In genomic region chr2:25272515-25272914, GRCm38 (mm10) we compare ENCODE assay signal across 8 mouse cellular contexts. TPM values are rescaled to one million over a fixed set of nuclear protein-coding genes. Genes with fewer than 3 reads are reported as not detected.
DNase-seq lines count a peak whose midpoint lies in the region; ATAC-seq lines count a peak whose summit lies in the region.
"Had no signal": no experiment of that assay in that cellular context is flagged by ENCODE, and none has a peak within 500 bp of the region (broad histone marks: within the 10 kb centered on the region; RNA-seq: fewer than 3 reads in every experiment).

No protein-coding gene starts in this region.

- no peaks in the 10 kb centered on the region for H3K27me3 ChIP-seq in neural tube, embryonic 11.5 days (ENCODE audit: control insufficient read depth, insufficient read depth, low read length)
- H3K27me3 ChIP-seq in forebrain, embryonic 11.5 days (ENCODE audit: control insufficient read depth, insufficient read depth, low read length): no peaks in the 10 kb centered on the region
- H3K27me3 ChIP-seq in limb, embryonic 13.5 days: no peaks in the 10 kb centered on the region
- no peaks in the 10 kb centered on the region for H3K27me3 ChIP-seq in stomach, embryonic 15.5 days (replicated peaks)

- peaks cover 5% of the 10 kb centered on the region for H3K36me3 ChIP-seq in neural tube, embryonic 11.5 days (ENCODE audit: control insufficient read depth, insufficient read depth, low read length)
- peaks cover 5% of the 10 kb centered on the region for H3K36me3 ChIP-seq in forebrain, embryonic 11.5 days (ENCODE audit: control insufficient read depth, insufficient read depth, low read length)
- peaks cover 70% of the 10 kb centered on the region for H3K36me3 ChIP-seq in limb, embryonic 13.5 days
- H3K36me3 ChIP-seq in stomach, embryonic 15.5 days: peaks cover 49% of the 10 kb centered on the region

- H3K4me3 ChIP-seq in neural tube, embryonic 11.5 days (ENCODE audit: low read depth, low read length): peak overlapping the region; percentile 87
- H3K4me3 ChIP-seq in forebrain, embryonic 11.5 days (ENCODE audit: low read depth, low read length): peak overlapping the region; percentile 91
- H3K4me3 ChIP-seq in limb, embryonic 13.5 days: peak overlapping the region; percentile 94
- peak overlapping the region; percentile 96 for H3K4me3 ChIP-seq in stomach, embryonic 15.5 days (replicated peaks)

- H3K4me2 ChIP-seq in neural tube, embryonic 11.5 days (ENCODE audit: low read depth): peak overlapping the region; percentile 92
- H3K4me2 ChIP-seq in forebrain, embryonic 11.5 days (ENCODE audit: low read depth, low read length, severe bottlenecking): peak overlapping the region; percentile 68
- H3K4me2 ChIP-seq in limb, embryonic 13.5 days (replicated peaks): peak overlapping the region; percentile 93
- peak overlapping the region; percentile 91 for H3K4me2 ChIP-seq in stomach, embryonic 15.5 days

- H3K9me3 ChIP-seq in neural tube, embryonic 11.5 days (ENCODE audit: control insufficient read depth, low read length): no peaks in the 10 kb centered on the region
- H3K9me3 ChIP-seq in forebrain, embryonic 11.5 days (ENCODE audit: control insufficient read depth, low read length): no peaks in the 10 kb centered on the region
- no peaks in the 10 kb centered on the region for H3K9me3 ChIP-seq in limb, embryonic 13.5 days
- H3K9me3 ChIP-seq in stomach, embryonic 15.5 days: no peaks in the 10 kb centered on the region

- peaks cover 17% of the 10 kb centered on the region for H3K4me1 ChIP-seq in neural tube, embryonic 11.5 days (ENCODE audit: control insufficient read depth, insufficient read depth, low read length)
- peaks cover 18% of the 10 kb centered on the region for H3K4me1 ChIP-seq in forebrain, embryonic 11.5 days (replicated peaks; ENCODE audit: control insufficient read depth, insufficient read depth, low read length)
- peaks cover 28% of the 10 kb centered on the region for H3K4me1 ChIP-seq in limb, embryonic 13.5 days
- peaks cover 30% of the 10 kb centered on the region for H3K4me1 ChIP-seq in stomach, embryonic 15.5 days

- peak; percentile 51 for ATAC-seq in neural tube, embryonic 11.5 days (ENCODE audit: insufficient read depth, low FRiP score, low TSS enrichment)
- ATAC-seq in forebrain, embryonic 11.5 days (replicated peaks; ENCODE audit: low FRiP score): peak; percentile 62
- peak; percentile 60 for ATAC-seq in limb, embryonic 13.5 days (ENCODE audit: low FRiP score, low read depth)
- ATAC-seq in stomach, embryonic 15.5 days (ENCODE audit: insufficient read depth, low FRiP score, low read depth): peak; percentile 27; the same call in 1 of the 2 replicates

- no peak for DNase-seq in neural tube, embryonic 11.5 days (ENCODE audit: low spot score)
- no peak for DNase-seq in neural tube, embryonic 10.5 days (ENCODE audit: extremely low spot score, low spot score)
- DNase-seq in forebrain, embryonic 11.5 days (ENCODE audit: low spot score): no peak
- DNase-seq in left cerebral cortex, adult 8-10 months (ENCODE audit: low spot score in 2 of 2): no peak
- no peak for DNase-seq in urinary bladder, postnatal 4 days (ENCODE audit: low spot score in 2 of 2)

- H3K9ac ChIP-seq in neural tube, embryonic 11.5 days (ENCODE audit: low read length): peak overlapping the region; percentile 70
- peak overlapping the region; percentile 70 for H3K9ac ChIP-seq in forebrain, embryonic 11.5 days (ENCODE audit: low read length)
- peak overlapping the region; percentile 93 for H3K9ac ChIP-seq in limb, embryonic 13.5 days
- peak overlapping the region; percentile 84 for H3K9ac ChIP-seq in stomach, embryonic 15.5 days

- H3K27ac ChIP-seq in neural tube, embryonic 11.5 days (ENCODE audit: low read depth, low read length): peak overlapping the region; percentile 31; the same call in 1 of the 2 replicates
- no peak overlapping the region for H3K27ac ChIP-seq in forebrain, embryonic 11.5 days (ENCODE audit: low read depth, low read length)
- no peak overlapping the region for H3K27ac ChIP-seq in limb, embryonic 13.5 days
- H3K27ac ChIP-seq in stomach, embryonic 15.5 days: peak overlapping the region; percentile 55

- WGBS in neural tube, embryonic 11.5 days: under 1% methylated on average over 29 of the region's 29 CpGs
- WGBS in forebrain, embryonic 11.5 days: under 1% methylated on average over 28 of the region's 29 CpGs
- 0% methylated on average over 28 of the region's 29 CpGs for WGBS in limb, embryonic 13.5 days
- WGBS in stomach, embryonic 15.5 days: 0% methylated on average over 29 of the region's 29 CpGs

RNA-seq across cellular contexts. Expression of gene Anapc2, which starts 0.2 kb away (rescaled TPM):
- 120 and 128 TPM in 2 replicates for polyA plus RNA-seq in neural tube, embryonic 11.5 days (2014; fragmentation: Nextera tagmentation; extraction: Ambion mirVana)
- 116 and 126 TPM in 2 replicates for polyA plus RNA-seq in forebrain, embryonic 11.5 days (2014; fragmentation: Nextera tagmentation; extraction: Ambion mirVana)
- polyA plus RNA-seq in limb, embryonic 13.5 days (2015; fragmentation: Nextera tagmentation; extraction: Ambion mirVana): 150 and 154 TPM in 2 replicates
- polyA plus RNA-seq in stomach, embryonic 15.5 days (2015; fragmentation: Nextera tagmentation; extraction: Ambion mirVana): 108 and 114 TPM in 2 replicates
- total RNA-seq in left cerebral cortex, adult 8-10 months (2022): 100 to 1,000 TPM in 2 of 4 experiments, 10 to 100 TPM in 2; 88.6 to 111 (median 96.9) TPM

RNA-seq across cellular contexts. Expression of gene Ssna1, which starts 0.3 kb away (rescaled TPM):
- polyA plus RNA-seq in neural tube, embryonic 11.5 days (2014; fragmentation: Nextera tagmentation; extraction: Ambion mirVana): 217 and 227 TPM in 2 replicates
- polyA plus RNA-seq in forebrain, embryonic 11.5 days (2014; fragmentation: Nextera tagmentation; extraction: Ambion mirVana): 222 and 238 TPM in 2 replicates
- polyA plus RNA-seq in limb, embryonic 13.5 days (2015; fragmentation: Nextera tagmentation; extraction: Ambion mirVana): 231 and 234 TPM in 2 replicates
- 209 TPM in 2 replicates for polyA plus RNA-seq in stomach, embryonic 15.5 days (2015; fragmentation: Nextera tagmentation; extraction: Ambion mirVana)
- total RNA-seq in left cerebral cortex, adult 8-10 months (2022): 10 to 100 TPM; 57.5 to 67.8 (median 62.1) TPM

RNA-seq across cellular contexts. Expression of gene Tprn, which starts 10.1 kb away (rescaled TPM):
- 4.0 and 5.3 TPM in 2 replicates for polyA plus RNA-seq in neural tube, embryonic 11.5 days (2014; fragmentation: Nextera tagmentation; extraction: Ambion mirVana)
- polyA plus RNA-seq in forebrain, embryonic 11.5 days (2014; fragmentation: Nextera tagmentation; extraction: Ambion mirVana): 4.6 and 7.3 TPM in 2 replicates
- polyA plus RNA-seq in limb, embryonic 13.5 days (2015; fragmentation: Nextera tagmentation; extraction: Ambion mirVana): 7.2 and 8.2 TPM in 2 replicates
- 16.8 and 17.7 TPM in 2 replicates for polyA plus RNA-seq in stomach, embryonic 15.5 days (2015; fragmentation: Nextera tagmentation; extraction: Ambion mirVana)
- total RNA-seq in left cerebral cortex, adult 8-10 months (2022): 10 to 100 TPM; 26.5 to 30.6 (median 28.6) TPM

RNA-seq across cellular contexts. Expression of gene Tmem210, which starts 15.4 kb away (rescaled TPM):
- polyA plus RNA-seq in neural tube, embryonic 11.5 days (2014; fragmentation: Nextera tagmentation; extraction: Ambion mirVana): not detected in 2 replicates
- not detected in 2 replicates for polyA plus RNA-seq in forebrain, embryonic 11.5 days (2014; fragmentation: Nextera tagmentation; extraction: Ambion mirVana)
- not detected in 2 replicates for polyA plus RNA-seq in limb, embryonic 13.5 days (2015; fragmentation: Nextera tagmentation; extraction: Ambion mirVana)
- not detected in 2 replicates for polyA plus RNA-seq in stomach, embryonic 15.5 days (2015; fragmentation: Nextera tagmentation; extraction: Ambion mirVana)
- total RNA-seq in left cerebral cortex, adult 8-10 months (2022): not detected
- total RNA-seq: megakaryocyte-erythroid progenitor cell, adult 5-6 weeks had no signal

RNA-seq across cellular contexts. Expression of gene Lrrc26, which starts 17.2 kb away (rescaled TPM):
- not detected in 2 replicates for polyA plus RNA-seq in neural tube, embryonic 11.5 days (2014; fragmentation: Nextera tagmentation; extraction: Ambion mirVana)
- not detected in 2 replicates for polyA plus RNA-seq in forebrain, embryonic 11.5 days (2014; fragmentation: Nextera tagmentation; extraction: Ambion mirVana)
- not detected in 2 replicates for polyA plus RNA-seq in limb, embryonic 13.5 days (2015; fragmentation: Nextera tagmentation; extraction: Ambion mirVana)
- 4.4 and 6.9 TPM in 2 replicates for polyA plus RNA-seq in stomach, embryonic 15.5 days (2015; fragmentation: Nextera tagmentation; extraction: Ambion mirVana)
- total RNA-seq in left cerebral cortex, adult 8-10 months (2022): not detected
- total RNA-seq: megakaryocyte-erythroid progenitor cell, adult 5-6 weeks had no signal

Comparison
In these comparisons a context has a peak if more than half of its experiments do, and no peak if none do; other contexts are left out.
1. H3K27ac ChIP-seq: peak in neural tube, embryonic 11.5 days (single experiment) and stomach, embryonic 15.5 days (single experiment); none in forebrain, embryonic 11.5 days (single experiment) and limb, embryonic 13.5 days (single experiment).
2. Peak in every context shown above with its lines, with median percentiles within 50 percentile points of each other: ATAC-seq, H3K4me2 ChIP-seq, H3K4me3 ChIP-seq and H3K9ac ChIP-seq.